Mouse (Mus musculus): ENCODE measurements around the gene Fastkd3.
"Not testable (repeated sequence)": the region's sequence is repeated elsewhere in the genome, so short reads cannot be mapped to it uniquely, and the experiment has no call there.

The Fastkd3 gene

GRCm38 (mm10) chr13:68581747-68582516 lies at the start of gene Fastkd3, which contains the start of gene Mtrr:
TSS of gene Fastkd3 (plus strand) at chr13:68582234.
TSS of gene Mtrr (minus strand) at chr13:68582149.
- DNase-seq (ENCODE audit: low read depth in 1 of 2, low spot score in 2 of 2) = peak; percentile 77 to 83

GRCm38 (mm10) chr13:68553391-68553790 lies 28.6 kb upstream of the Fastkd3 start:
- DNase-seq (ENCODE audit: low read depth in 1 of 2, low spot score in 2 of 2) = not testable (repeated sequence)

GRCm38 (mm10) chr13:68568110-68568509 lies 13.9 kb upstream of the Fastkd3 start:
- DNase-seq (ENCODE audit: low read depth in 1 of 2, low spot score in 2 of 2) = no peak

- DNase-seq (ENCODE audit: low read depth in 1 of 2, low spot score in 2 of 2) = no peak
Observed at GRCm38 (mm10) chr13:68568548-68568947, 13.5 kb upstream of the Fastkd3 start.

- no peak for DNase-seq (ENCODE audit: low read depth in 1 of 2, low spot score in 2 of 2)
Observed at GRCm38 (mm10) chr13:68569589-68570336, 12.3 kb upstream of the Fastkd3 start.

GRCm38 (mm10) chr13:68572247-68572646 lies 9.8 kb upstream of the Fastkd3 start:
- no peak for DNase-seq (ENCODE audit: low read depth in 1 of 2, low spot score in 2 of 2)

- DNase-seq (ENCODE audit: low read depth in 1 of 2, low spot score in 2 of 2) = no peak
Observed at GRCm38 (mm10) chr13:68572966-68573913, 8.8 kb upstream of the Fastkd3 start.

GRCm38 (mm10) chr13:68574398-68574797 lies 7.6 kb upstream of the Fastkd3 start:
- no peak for DNase-seq (ENCODE audit: low read depth in 1 of 2, low spot score in 2 of 2)

- DNase-seq (ENCODE audit: low read depth in 1 of 2, low spot score in 2 of 2) = no peak
Observed at GRCm38 (mm10) chr13:68577945-68578344, 4.1 kb upstream of the Fastkd3 start.

- no peak for DNase-seq (ENCODE audit: low read depth in 1 of 2, low spot score in 2 of 2)
Observed at GRCm38 (mm10) chr13:68581086-68581740, 821 bp upstream of the Fastkd3 start.

- DNase-seq (ENCODE audit: low read depth in 1 of 2, low spot score in 2 of 2) = no peak
Observed at GRCm38 (mm10) chr13:68582517-68582780, 415 bp downstream of the Fastkd3 start.

- DNase-seq (ENCODE audit: low read depth in 1 of 2, low spot score in 2 of 2) = no peak
Observed at GRCm38 (mm10) chr13:68583961-68584360, 1.9 kb downstream of the Fastkd3 start.

GRCm38 (mm10) chr13:68585441-68585840 lies 3.4 kb downstream of the Fastkd3 start:
- DNase-seq (ENCODE audit: low read depth in 1 of 2, low spot score in 2 of 2) = no peak

GRCm38 (mm10) chr13:68588352-68588751 lies 6.3 kb downstream of the Fastkd3 start:
- no peak for DNase-seq (ENCODE audit: low read depth in 1 of 2, low spot score in 2 of 2)

GRCm38 (mm10) chr13:68593797-68594196 lies 11.8 kb downstream of the Fastkd3 start:
- DNase-seq (ENCODE audit: low read depth in 1 of 2, low spot score in 2 of 2) = no peak

GRCm38 (mm10) chr13:68597199-68597598 lies 15.2 kb downstream of the Fastkd3 start, which contains the start of gene 1700001L19Rik:
TSS of gene 1700001L19Rik (plus strand) at chr13:68597421.
- DNase-seq (ENCODE audit: low read depth in 1 of 2, low spot score in 2 of 2) = no peak

- DNase-seq (ENCODE audit: low read depth in 1 of 2, low spot score in 2 of 2) = no peak
Observed at GRCm38 (mm10) chr13:68597667-68598066, 15.6 kb downstream of the Fastkd3 start.

- no peak for DNase-seq (ENCODE audit: low read depth in 1 of 2, low spot score in 2 of 2)
Observed at GRCm38 (mm10) chr13:68598953-68599352, 16.9 kb downstream of the Fastkd3 start.

GRCm38 (mm10) chr13:68601184-68601583 lies 19.1 kb downstream of the Fastkd3 start:
- DNase-seq (ENCODE audit: low read depth in 1 of 2, low spot score in 2 of 2) = no peak

- DNase-seq (ENCODE audit: low read depth in 1 of 2, low spot score in 2 of 2) = no peak
Observed at GRCm38 (mm10) chr13:68603085-68603484, 21.1 kb downstream of the Fastkd3 start.

GRCm38 (mm10) chr13:68605689-68606126 lies 23.7 kb downstream of the Fastkd3 start:
- DNase-seq (ENCODE audit: low read depth in 1 of 2, low spot score in 2 of 2) = no peak

Measured in monocyte, adult 2 months (primary cell).